Mouse (Mus musculus) spleen, adult 18-20 months (tissue): ENCODE data around the gene Tomm40.
A peak's percentile ranks its signal among the peaks of the same experiment; 100 is the strongest.
"Not testable (repeated sequence)": the region's sequence is repeated elsewhere in the genome, so short reads cannot be mapped to it uniquely, and the experiment has no call there.

Source experiments
- DNase-seq, 2 experiments: peaks; one replicate each; pipeline ENCODE4 v3.0.0; 2022; ENCODE audit warnings: mixed read lengths in 2 of 2

Tomm40 gene

GRCm38 (mm10) chr7:19702859-19703555 lies 12.2 kb downstream of the Tomm40 start:
- no peak for DNase-seq

GRCm38 (mm10) chr7:19701069-19701761 lies 14.0 kb downstream of the Tomm40 start:
- DNase-seq: peak; percentile 59 to 65

DNA sequence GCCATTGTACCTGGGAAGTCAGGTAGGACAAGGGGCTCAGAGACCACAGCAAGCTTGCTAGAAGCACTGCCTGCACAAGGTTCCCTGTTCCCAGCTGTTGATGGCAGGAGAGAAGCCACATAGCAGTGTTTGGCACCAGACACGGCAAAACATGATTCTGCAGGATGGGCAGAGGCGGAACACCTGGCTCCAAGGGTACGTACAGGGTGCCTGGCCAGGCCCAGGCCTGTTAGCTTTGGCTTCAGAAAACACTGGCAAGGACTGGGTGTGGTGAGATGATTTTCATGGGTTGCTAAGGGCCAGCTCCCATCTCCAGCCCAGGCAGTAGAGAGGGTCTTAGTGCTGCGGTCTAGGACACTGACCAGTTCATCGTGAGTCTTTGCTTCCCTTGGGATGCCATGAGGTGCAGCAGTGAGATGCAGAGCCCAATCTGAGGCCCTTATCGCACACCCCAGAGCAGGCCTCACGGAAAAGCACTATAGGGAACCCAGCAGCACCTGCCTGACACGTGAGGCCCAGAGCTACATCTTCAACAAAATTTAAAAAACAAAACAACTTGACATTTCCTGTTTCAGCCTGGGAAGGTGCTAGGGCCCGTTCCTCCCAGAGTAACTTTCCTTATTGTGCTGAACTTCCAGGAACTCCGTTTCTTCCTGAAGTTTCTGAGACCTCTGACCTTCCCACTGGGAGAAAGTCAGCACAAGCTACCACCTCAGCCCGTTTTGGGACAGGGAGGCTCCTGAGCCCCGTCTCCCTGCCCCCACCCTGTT lies 14.8 kb downstream of the Tomm40 start:
- DNase-seq: no peak

- DNase-seq: no peak
Observed at GRCm38 (mm10) chr7:19699827-19700148, 15.4 kb downstream of the Tomm40 start.

- peak; percentile 36 to 47 for DNase-seq
Observed at GRCm38 (mm10) chr7:19698907-19699826, 16.1 kb downstream of the Tomm40 start, which contains the start of gene Apoe. Gene Apoe, minus strand, starts transcription at chr7:19699188.

- no peak for DNase-seq
Observed at GRCm38 (mm10) chr7:19697949-19698906, 17.0 kb downstream of the Tomm40 start.

DNA sequence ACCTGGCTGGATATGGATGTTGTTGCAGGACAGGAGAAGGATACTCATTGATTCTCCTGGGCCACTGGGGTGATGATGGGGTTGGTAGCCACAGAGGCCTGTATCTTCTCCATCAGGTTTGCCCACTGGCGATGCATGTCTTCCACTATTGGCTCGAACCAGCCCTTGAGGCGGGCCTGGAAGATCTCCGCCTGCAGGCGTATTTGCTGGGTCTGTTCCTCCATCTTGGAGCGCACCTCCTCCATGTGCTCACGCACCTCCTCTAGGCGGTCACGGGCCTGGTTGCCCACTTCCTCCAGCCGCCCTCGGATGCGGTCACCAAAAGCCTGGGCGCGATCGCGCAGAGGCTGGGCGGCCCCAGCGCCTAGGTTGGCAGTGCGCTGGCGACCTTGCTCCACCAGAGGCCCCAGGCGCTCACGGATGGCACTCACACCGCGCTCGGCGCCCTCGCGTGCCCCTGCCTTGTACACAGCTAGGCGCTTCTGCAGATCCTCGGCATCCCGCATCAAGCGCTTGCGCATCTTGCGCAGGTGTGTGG lies 18.8 kb downstream of the Tomm40 start:
- DNase-seq: no peak

DNA sequence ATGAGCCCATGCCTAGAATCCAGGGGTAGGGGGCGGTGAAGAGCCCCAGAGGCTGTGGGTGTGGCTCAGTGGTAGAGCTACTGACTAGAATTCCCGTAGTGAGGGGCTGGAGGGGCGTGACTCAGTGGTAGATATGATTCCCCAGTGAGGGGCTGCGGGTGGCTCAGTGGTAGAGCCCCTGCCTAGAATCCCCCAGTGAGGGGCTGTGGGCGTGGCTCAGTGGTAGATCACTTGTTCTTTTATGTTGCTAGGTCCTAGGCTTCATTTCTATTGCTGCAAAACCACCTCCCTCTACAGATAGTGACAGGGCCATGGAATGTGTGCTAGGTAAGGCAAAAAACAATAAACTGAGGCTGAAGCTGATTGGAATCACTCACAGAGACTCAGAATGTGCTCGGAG lies 19.4 kb downstream of the Tomm40 start:
- DNase-seq: no peak

DNA sequence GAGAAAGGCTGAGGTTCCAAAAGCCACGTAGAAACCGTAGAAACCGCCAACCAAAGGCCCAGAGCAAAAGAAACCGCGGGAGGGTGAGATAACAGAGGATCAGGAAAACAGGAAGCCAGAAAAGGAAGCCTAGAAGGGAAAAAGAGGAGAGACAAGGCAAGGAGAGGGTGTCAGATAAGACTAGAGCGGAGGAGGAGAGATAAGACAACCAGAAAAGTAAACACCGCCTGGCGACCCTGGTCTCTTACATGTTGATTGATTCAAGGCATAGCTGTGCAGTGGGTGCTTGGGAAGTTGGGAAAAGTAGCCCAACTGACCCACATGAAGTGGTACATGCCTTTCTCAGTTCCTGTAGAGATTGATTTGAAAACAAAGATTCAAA lies 20.0 kb downstream of the Tomm40 start:
- DNase-seq: no peak

DNA sequence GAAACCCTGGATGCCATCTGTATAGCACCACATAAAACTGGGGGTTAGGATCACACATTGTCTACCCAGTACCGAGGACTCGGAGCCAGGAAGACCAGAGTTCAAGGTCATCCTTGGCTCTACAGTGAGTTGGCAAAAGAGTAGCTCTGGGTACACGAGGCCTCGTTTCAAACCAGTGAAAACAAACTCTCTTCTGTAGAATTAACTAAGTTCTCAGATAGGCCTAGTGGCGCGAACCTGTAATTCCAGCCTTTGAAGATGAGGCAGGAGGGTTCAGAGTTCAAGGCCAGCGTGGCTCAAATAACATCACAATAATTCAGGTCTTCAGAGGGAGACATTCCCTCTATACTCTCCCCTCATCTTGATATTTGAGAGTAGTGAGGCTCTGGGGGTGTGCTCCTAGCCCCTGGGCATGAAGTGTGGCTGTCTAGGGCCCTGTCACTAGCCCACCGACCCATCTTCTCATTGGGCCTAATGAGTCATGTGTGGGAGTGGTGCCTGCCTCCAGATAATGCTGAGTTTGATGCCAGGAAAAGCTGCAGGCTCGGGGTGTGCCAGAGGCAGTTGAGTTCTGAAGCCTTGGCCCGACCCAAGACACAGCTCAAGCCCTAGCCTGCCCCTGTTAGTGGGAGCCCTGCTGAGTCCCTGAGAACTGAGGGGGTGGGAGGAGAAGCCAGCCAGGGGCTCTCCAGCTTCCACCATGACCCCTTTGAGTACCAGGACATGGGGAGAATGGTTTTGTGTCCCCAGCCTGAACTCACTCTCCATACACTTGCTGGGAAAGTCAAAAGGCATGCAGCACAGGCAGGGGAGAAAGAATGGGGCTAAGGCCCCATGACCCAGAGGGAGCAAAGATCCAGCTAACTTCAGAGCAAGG lies 20.7 kb downstream of the Tomm40 start:
- no peak for DNase-seq

GRCm38 (mm10) chr7:19693421-19693820 lies 21.8 kb downstream of the Tomm40 start:
- peak in 1 of 2 experiments; percentile 16 for DNase-seq

- no peak for DNase-seq
Observed at GRCm38 (mm10) chr7:19691873-19692865, 23.1 kb downstream of the Tomm40 start, which contains the start of gene Apoc1. Gene Apoc1, minus strand, starts transcription at chr7:19692660.

DNA sequence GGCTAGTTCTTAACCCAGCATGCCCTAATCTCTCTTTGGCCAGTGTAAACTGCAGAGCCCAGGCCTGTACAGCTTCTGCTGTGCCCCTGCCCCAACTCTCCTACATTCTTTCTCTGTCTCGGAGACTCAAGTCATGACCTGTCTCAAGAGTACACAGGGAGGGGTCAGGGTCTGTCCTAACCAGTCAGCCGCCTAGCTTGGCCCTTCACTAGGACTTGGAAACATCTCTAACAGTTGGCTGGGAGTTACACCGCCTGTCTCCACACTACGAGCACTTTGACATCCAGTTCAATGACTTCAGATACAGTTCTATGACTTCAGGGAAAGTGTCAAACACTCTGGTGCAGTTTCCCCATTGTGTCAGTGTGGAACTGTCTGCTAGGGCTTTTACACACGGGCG lies 23.8 kb downstream of the Tomm40 start:
- no peak for DNase-seq

DNA sequence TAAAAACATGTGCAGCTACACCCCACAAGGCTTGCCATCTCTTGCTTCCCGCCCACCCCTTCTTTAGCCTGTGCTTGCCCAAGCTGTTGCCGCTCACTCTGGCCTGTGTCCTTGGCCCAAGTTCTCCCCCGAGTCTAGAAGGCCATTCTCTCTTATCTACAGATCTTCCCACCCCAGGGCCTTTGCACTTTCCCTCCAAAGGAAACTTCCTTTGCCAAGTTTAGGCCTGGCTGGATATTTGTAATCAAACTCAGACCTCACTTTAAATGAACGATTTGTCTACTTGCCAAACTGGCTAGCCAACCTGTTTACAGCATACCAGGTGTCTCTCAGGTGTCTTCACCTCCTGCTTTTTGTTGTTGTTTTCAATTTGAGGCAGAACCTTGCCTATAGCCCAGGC lies 24.4 kb downstream of the Tomm40 start:
- DNase-seq: no peak

DNA sequence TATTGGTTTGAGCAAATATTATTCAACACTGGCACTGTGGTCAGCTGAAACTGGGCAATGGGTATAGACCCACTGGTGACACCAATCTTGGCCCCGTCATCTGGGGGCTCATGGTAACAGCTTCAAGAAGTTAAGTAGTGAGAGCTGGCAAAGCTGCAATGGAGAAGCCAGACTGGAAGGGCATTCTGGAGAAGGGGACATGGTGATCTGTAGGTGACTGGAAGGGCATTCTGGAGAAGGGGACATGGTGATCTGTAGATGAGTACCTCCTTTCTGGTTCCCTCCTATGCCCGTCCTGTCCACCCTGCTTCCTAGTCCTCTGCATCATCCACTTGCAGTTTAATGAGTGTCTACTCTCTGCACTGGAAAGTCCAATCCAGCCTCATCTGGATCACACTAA lies 26.6 kb downstream of the Tomm40 start:
- DNase-seq: no peak

DNA sequence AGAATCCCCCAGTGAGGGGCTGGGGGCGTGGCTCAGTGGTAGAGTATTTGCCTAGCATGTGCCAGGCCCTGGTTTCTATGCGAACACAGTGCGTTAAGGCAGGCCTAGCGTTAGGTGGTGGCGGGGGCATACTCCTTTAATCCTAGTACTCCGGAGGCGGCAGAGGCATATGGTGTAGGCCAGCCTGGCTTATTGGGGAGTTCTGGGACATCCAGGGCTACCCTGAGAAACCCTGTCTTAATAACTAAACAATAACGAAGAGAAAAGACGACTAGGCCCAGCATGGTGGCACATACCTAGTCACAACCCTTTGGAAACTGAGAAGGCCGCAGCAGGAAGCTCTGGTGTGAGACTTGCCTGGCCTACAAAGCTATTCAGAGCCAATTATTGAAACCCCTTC lies 27.1 kb downstream of the Tomm40 start:
- DNase-seq: no peak

DNA sequence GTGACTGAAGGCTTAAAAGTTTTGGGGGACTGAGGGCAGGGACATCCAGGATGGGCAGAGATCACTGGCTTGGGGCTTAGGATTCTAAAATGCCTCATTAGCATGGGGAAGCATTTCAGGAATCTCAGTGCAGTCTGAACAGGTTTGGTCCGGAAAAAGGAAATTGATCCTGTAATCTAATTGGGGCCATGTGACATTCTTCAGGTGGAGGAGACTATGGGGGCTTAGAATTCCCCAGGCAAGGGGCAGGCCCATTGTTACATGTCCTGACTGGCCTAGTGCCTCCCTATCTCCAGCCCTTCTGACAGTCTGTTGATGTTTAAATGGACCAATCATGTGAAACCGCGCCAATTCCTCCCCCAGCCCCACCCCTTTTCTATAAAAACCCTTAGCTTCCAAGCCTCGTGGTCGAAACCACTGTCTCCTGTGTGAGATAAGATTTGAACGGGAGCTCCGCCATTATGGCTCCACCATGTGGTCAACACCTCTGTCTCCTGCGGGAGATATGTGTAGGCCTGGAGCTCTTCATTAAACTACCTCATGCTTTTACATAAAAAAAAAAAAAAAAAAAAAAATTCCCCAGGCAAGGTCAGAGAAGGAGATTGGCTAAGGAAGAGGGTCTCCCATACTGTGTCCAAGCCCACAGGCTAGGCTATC lies 28.2 kb downstream of the Tomm40 start:
- DNase-seq: not testable (repeated sequence)

DNA sequence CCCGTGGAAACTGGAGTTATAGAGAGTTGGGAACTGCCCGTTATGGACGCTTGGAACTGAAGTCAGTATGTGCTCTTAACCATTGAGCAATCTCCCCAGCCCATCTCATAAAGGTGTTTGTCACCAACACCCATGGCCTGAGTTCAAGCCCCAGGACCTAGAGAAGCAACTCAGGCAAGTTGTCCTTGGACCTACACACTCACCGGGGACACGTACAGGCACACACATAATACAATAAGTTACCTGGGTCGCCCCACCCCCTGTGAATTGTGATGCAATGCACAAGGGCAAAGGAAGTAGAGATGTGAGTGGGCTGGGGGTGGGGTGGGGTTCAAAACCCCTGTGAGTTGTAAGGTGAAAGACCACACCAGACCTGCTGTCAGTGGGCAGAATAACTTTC lies 28.7 kb downstream of the Tomm40 start:
- no peak for DNase-seq
